Mouse (Mus musculus): ENCODE results near the gene Gramd1b.

The Gramd1b gene

GRCm38 (mm10) chr9:40400171-40400570, 131.0 kb downstream of the Gramd1b start:
- DNase-seq (ENCODE audit: low spot score): no peak

- DNase-seq (ENCODE audit: low spot score): no peak
These were observed 131.7 kb downstream of the Gramd1b start for GRCm38 (mm10) chr9:40399359-40399932.

- no peak for DNase-seq (ENCODE audit: low spot score)
These were observed 133.5 kb downstream of the Gramd1b start for GRCm38 (mm10) chr9:40397471-40398245.

GRCm38 (mm10) chr9:40397036-40397435, 134.1 kb downstream of the Gramd1b start:
- no peak for DNase-seq (ENCODE audit: low spot score)

- DNase-seq (ENCODE audit: low spot score): no peak
These were observed 135.0 kb downstream of the Gramd1b start for GRCm38 (mm10) chr9:40396171-40396570.

GRCm38 (mm10) chr9:40391852-40392695, 139.1 kb downstream of the Gramd1b start:
- no peak for DNase-seq (ENCODE audit: low spot score)

- DNase-seq (ENCODE audit: low spot score): no peak
These were observed 139.8 kb downstream of the Gramd1b start for GRCm38 (mm10) chr9:40391359-40391758.

GRCm38 (mm10) chr9:40390904-40391303, 140.3 kb downstream of the Gramd1b start:
- DNase-seq (ENCODE audit: low spot score): no peak

GRCm38 (mm10) chr9:40390396-40390760, 140.8 kb downstream of the Gramd1b start:
- no peak for DNase-seq (ENCODE audit: low spot score)

- DNase-seq (ENCODE audit: low spot score): no peak
These were observed 141.4 kb downstream of the Gramd1b start for GRCm38 (mm10) chr9:40389669-40390395.

- DNase-seq (ENCODE audit: low spot score): no peak
These were observed 142.0 kb downstream of the Gramd1b start for GRCm38 (mm10) chr9:40389175-40389574.

- DNase-seq (ENCODE audit: low spot score): no peak
These were observed 146.4 kb downstream of the Gramd1b start for GRCm38 (mm10) chr9:40384781-40385180.

- DNase-seq (ENCODE audit: low spot score): no peak
These were observed 148.7 kb downstream of the Gramd1b start for GRCm38 (mm10) chr9:40382508-40382907.

GRCm38 (mm10) chr9:40381416-40382411, 149.5 kb downstream of the Gramd1b start:
- DNase-seq (ENCODE audit: low spot score): no peak

- DNase-seq (ENCODE audit: low spot score): no peak
These were observed 154.3 kb downstream of the Gramd1b start for GRCm38 (mm10) chr9:40376711-40377410.

- no peak for DNase-seq (ENCODE audit: low spot score)
These were observed 155.0 kb downstream of the Gramd1b start for GRCm38 (mm10) chr9:40376139-40376541.

- DNase-seq (ENCODE audit: low spot score): no peak
These were observed 155.7 kb downstream of the Gramd1b start for GRCm38 (mm10) chr9:40375518-40375917.

GRCm38 (mm10) chr9:40374992-40375391, 156.2 kb downstream of the Gramd1b start:
- no peak for DNase-seq (ENCODE audit: low spot score)

GRCm38 (mm10) chr9:40374533-40374971, 156.6 kb downstream of the Gramd1b start:
- no peak for DNase-seq (ENCODE audit: low spot score)

- no peak for DNase-seq (ENCODE audit: low spot score)
These were observed 157.1 kb downstream of the Gramd1b start for GRCm38 (mm10) chr9:40374052-40374451.
